Mouse (Mus musculus) layer of hippocampus, postnatal 10 days (tissue): ENCODE results near the gene Slc22a15. TPM values are rescaled to one million over a fixed set of nuclear protein-coding genes. Genes with fewer than 3 reads are reported as not detected.

ENCODE experiments used
- DNase-seq, 2 experiments: peaks; one replicate each; pipeline ENCODE4 v3.0.0; 2021; ENCODE audit warnings: low spot score in 2 of 2
- long read RNA-seq: library from polyadenylated mRNA; stranded (forward); transcript quantifications from one replicate; pipeline ENCODE4 v2.0.0, GENCODE M21; 2023
- total RNA-seq, 2 experiments: library from RNA; stranded (reverse); gene quantifications; 2 replicates each; pipeline ENCODE4 v1.2.3; 2021

Gene Slc22a15
- total RNA-seq: 10 to 100 TPM; 13.2 to 16.6 TPM
- long read RNA-seq, full-length matches to known transcripts: 2 of 4 reads
- long read RNA-seq, partial matches to known transcripts: 0 of 4 reads
- long read RNA-seq, other reads (novel, unspliced or antisense): 2 of 4 reads

DNA sequence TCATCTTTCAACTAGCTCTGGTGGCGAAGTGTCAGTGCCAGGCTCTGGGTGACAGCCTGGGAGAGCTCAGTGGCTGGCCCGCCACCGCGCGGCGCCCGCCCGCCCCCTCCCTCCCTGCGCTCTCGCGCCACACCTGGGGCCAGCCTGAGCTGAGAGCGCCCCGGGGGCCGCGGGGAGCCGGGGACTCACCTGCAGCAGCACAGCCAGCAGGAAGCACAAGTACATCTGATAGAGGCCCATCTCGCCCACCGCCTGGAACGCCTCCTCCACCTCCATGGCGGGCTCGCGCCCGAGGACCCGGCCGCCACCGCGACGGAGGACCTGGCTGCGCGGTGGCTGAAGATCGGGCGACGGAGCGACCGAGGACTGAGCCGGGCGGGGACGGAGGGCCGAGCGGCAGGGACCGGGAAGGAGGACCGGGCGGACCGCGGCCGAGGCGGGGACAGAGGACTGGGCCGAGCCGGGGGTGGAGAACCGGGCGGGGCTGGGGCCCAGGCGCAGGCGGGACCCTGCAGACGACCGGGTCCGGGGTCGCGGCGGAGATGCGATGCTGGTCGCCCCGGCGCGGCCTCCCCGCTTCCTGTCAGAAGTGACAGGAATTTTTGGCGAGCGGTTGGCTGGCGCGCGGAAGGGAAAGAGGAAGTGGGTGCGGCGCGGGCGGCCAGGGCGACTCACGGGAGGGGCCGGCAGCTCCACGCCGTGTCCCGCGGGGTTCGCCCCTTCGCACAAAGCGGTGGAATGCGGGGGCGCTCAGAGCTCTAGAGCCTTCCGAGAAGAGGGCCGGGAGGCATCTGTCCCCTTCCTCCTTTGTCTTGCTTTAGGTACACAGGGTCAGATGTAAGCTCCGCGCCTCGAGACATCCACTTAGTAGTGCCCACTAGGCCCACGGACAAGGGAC, at the start of gene Slc22a15:
Gene Slc22a15 (minus strand): TSS at position 611 of the 898 bp plus-strand sequence.
- DNase-seq: peak; percentile 53 to 69

DNA sequence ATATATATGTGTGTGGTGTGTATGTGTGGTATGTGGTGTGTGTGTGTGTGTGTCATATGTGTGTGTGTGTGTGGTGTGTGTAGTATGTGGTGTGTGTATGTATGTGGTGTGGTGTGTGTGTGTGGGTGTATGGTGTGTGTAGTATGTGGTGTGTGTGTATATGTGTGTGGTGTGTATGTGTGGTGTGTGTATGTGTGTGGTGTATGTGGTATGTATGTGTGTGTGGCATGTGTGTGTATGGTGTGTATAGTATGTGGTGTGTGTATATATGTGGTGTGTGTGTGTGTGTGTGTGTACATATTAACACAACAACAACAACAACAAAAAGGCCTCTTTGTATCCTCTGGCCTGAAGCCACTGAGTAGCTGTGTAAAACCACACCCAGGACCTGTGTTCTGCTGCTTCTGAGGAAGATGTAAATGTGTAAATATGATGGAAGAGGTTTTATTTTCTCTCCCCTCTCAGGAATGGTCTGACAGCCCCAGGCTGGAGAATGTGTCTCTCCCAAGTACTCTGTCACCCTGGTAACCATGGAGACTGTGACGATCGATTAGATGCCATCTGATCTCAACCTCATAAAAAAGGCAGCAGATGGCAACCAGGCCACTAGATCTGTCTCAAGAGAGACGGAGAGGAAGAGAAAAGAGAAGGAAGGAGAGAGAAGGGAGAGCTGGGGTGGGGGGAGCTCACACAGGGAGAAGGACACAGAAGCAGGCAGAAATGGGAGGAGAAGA, 42.7 kb upstream of the Slc22a15 start:
- DNase-seq: no peak

DNA sequence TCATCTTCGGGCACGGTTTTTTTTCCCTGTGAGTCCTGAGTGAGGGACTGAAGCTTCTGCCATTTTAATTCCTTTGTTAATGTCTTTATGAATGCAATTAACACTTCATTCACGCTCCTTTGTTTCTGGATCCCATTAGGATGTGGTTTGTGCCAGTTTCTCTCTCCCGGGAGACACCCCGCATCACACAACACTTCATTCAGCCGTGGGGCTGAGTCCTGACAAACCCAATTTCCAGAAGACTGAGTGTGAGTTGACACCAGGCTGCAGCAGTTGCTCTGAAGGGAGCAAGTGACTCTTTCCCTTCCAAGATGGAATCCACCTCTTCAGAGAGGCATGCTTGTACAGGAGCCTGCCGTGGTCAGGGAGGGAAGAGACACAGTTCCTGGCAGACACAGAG, 40.1 kb upstream of the Slc22a15 start:
- DNase-seq: no peak

DNA sequence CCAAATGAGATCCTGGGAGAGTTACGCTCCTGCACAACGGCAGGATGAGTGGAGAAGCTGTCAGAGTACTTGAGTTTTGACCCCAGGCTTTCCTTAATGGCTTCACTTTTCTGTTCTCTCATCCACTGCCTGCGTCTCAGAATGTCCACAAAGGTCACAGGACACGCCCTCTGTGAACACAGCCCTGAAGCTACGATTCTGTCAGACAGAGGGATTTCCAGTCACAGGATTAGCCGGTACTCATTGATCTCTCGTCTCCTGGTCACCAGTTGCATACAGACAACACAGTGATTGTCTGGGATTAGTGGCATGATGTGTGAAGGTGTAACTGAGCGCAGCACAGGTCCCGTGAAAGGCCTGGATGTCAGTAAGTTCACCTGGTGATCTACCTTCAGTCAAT, 39.2 kb upstream of the Slc22a15 start:
- no peak for DNase-seq

DNA sequence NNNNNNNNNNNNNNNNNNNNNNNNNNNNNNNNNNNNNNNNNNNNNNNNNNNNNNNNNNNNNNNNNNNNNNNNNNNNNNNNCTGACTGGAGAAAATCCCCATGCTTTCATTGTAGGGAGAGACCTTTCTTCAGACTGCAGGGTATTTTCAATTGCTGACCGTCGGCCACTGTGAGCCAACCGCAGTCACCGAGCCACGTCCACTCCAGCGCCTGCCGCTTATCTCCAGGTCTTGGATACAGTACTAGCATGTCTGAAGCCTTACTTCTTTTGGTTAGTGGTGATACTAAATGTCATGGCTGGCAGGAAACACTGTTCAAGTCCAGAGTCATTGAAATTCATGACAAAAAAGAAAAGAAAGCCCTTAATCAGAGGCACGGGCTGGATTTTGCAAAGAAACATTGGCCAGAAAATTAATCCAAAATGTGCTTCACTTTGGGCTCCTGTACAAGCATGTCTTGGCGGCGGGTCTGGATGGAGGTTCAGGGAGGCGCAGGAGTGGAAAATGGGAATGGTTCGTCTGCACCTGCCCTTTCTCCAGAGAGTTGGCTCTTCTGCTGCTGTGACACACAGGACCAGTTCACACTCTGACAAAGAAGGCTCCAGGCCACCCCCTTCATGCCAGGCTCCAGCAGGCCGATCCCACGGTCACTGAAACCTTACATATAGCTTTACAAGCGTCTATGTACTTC, 37.0 kb upstream of the Slc22a15 start:
- DNase-seq: no peak

DNA sequence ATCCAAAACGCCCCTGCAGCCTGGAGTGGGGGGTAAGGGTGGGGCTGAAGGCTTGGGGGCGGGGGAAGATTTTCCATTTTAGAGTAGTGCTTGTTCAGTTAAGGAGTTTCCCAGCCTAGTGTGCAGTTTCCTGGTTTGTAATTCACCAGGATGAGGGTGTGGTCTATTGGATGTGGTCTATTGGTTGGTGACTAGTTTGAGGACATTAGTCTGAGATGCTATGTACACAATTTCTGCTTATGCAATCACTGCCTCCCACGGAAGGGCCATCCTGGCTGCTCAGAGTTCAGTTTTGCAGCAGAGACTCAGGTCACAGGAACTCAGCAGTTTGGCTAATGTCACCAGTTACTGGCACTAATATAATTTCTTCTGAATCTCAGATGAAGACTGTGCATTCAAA, 33.8 kb upstream of the Slc22a15 start:
- no peak for DNase-seq

DNA sequence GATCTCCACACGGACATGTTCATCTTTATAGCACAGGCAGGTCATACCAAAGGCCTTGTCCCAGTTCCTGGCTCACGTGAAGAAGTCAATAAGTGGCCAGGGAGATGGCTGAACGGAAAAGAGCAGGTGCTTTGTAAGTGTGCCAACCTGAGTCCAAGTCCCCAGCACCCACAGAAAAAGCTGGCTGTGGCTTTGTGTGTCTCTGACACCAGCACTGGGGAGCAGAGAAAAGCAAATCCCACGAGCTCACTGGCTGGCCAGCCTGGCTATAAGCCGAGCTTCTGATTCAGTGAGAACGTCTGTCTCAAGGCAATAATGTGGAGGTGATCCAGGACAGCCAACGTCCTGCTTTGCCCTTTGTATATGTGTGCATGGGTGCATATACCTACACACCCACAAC, 29.3 kb upstream of the Slc22a15 start:
- DNase-seq: peak in 1 of 2 experiments; percentile 22

DNA sequence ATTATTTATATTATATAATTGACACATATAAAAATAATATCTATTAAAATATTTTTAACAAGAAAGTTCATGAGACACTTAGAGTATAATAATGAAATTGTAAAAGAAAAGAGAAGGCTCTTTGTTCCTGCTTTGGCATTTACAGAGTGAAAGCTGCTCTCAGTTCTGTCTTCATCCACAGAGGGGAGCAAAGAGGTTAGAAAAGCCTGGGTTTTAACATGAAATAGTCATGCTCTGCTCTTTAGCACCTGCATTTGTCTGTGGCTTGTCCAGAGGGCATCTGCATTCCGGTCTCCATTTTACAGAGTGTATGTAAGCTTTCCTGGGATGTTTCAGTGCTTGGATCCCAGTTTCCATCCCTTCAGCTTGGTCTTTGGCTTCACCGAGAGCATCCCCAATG, 28.3 kb upstream of the Slc22a15 start:
- no peak for DNase-seq

DNA sequence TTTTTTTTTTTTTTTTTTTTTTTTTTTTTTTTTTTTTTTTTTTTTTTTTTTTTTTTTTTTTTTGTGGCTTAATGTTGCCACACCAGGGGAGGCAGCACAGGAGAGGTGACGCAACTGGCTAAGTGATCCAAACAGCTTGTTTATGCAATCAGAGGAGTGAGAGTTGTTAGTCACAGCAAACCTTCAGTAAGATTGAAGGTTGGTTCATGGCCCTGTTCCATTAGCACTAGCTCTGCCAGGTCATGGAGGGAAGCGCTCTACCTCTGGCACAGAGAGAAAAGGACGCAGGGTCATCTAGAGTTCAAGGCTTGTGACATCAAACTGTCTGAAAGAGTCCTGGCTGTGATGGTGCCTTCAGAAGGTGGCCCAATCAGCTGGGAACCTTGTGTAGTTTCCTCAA, 24.3 kb upstream of the Slc22a15 start:
- DNase-seq: no peak

DNA sequence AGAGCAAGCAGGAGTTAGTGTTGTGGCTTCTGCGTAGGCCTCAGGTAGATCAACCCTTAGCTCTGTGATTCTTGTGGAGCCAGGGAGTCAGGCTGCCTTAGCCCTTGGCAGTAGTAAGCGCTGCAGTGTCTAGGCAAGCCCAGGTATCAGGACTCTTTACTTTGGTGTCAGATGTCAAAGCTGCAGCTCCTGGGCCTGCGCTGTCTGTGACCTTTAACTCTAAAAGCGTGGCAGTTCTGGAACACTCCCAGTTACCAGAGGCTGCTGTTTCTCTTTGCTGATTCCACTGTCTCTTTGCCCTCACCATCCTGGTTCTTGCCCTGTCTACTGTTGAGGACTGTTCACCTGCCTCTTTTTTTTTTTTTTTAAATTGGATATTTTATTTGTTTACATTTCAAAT, 23.0 kb upstream of the Slc22a15 start:
- no peak for DNase-seq

DNA sequence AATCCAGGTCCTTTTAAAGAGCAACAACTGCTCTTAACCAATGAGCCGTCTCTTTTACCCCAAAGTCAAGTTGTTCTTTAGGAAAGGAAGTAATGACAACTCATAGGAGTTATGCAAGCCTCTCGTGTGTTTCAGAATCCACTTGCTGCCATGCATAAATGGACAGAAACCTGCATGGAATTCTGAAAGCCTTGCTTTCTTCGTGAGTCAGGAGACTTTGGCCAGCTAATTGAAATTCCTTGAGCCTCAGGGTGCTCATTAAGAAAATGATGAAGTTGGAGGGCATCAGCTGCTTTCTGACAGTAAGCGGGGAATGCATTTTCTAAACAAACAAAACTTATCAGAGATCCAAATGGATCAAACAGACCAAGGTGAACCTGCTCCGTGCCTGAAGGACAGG, 21.0 kb upstream of the Slc22a15 start:
- DNase-seq: no peak

DNA sequence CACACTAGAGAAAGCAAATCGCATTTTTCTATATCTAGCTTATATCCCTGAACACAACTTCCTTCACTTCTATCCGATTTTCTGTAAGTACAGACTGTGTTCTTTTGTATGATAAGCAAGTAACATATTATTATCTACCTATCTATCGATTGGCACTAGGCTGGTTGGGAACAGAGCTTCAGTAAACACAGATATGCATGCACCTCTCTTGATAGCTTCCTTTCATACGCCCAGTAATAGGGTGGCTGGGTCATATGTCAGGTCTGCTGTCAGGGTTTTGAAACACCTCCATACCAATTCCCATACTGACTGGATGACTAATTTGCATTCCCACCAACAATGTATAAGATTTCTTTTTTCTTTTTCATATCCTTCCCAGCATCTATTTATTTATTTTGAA, 16.2 kb upstream of the Slc22a15 start:
- no peak for DNase-seq

DNA sequence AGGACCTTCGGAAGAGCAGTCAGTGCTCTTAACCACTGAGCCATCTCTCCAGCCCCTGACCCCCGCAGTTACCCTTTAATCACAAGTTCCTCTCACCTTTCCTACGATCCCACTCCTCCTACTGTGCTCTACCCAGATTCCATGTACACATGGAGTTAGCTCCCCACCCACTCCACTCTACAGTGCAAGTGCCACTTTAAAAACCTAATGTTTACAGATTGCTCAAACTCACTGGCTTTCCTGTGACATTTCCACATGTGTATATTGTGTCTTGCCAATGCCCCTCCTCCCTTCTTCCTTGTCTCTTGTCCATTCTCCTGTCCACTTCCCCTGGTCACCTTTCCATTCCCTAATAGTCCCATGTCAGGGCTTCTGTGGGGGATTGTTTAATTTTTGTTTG, 15.6 kb upstream of the Slc22a15 start:
- DNase-seq: no peak

DNA sequence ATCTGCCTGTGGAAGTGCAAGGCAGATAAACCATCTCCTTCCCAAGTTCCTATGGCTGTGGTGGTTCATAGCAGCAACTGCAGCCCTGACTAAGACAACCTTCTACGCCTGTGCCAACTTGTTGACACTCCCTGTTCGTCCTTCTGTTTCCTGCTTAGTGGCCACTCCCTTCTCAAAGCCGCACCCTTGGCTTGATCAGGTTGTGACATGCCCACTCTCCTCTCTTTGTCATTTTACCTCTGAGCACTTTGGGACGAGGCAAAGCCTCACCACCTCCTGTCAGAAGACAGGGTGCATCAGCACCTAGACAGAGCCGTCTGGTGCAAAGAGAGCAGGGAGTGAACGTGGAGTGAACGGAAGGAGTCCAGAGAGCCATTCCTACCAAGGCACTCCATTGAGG, 14.9 kb upstream of the Slc22a15 start:
- DNase-seq: no peak

DNA sequence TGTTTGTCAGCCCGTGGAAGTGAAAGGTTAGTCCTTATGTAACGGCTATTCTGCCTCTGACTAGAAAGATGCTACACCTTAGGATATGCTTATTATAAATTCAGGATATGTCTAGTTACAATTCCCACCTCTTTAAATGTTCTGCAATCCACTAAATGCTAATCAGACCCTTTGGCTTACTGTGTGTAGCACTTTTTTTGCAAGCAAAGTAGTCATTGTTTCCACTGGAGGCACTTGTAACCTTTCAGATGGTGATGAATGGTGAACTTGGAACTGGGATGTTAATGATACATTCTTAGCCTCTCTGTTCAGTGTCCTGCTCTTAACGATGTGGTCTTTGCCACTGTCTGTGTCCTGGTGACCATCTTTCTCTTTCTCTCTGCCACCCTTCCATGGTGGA, 12.1 kb upstream of the Slc22a15 start:
- DNase-seq: no peak

DNA sequence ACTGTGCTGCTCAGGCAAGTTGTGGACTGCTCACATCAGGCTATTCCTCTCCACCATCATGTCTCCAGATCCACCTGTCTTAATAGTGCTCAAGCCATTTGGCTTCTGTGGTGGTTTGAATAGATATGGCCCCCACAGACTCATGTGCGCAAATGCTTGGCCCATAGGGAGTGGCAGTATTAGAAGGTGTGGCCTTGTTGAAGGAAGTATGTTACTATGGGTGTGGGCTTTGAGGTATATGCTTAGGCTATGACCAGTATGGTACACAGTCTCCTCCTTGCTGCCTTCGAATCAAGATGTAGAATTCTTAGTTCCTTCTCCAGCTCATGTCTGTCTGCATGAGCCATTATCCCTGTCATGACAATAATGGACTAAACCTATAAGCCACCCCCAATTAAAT, 9.6 kb upstream of the Slc22a15 start:
- DNase-seq: no peak

DNA sequence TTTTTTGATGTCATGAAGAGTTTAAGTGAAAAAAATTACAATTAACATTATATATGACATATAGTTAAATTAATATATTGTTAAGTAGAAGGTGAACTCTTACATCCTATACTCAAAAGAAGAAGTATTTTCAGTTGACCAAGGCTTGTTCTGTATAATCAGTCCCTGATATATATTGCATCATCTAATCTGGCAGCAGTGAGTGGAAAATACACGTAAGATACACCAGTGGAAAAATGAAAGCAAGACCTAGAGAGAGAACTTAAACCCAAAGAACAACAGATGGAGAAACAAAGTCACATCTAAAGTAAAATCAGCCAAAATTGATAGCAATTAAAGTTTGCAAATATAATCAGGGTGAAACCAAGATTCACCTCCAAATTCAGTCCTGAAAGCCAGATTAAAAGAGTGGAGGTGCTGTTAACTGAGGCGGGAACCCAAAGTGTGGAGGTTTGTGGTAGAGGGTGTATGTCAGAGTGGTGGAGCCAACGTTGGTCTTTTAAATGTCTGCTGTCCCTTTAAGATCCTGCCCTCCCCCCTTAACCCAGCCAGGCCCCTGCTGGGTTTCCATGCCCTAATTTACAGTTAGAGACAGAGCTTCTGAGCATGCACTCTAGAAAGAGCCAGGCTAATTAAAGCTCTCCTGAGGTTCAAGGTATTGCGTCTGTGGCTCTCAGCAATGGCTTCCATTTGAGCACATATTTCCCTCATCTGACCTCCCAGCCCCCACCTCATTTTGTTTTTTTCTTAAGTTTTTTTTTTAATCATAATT, 5.0 kb upstream of the Slc22a15 start:
- DNase-seq: no peak

DNA sequence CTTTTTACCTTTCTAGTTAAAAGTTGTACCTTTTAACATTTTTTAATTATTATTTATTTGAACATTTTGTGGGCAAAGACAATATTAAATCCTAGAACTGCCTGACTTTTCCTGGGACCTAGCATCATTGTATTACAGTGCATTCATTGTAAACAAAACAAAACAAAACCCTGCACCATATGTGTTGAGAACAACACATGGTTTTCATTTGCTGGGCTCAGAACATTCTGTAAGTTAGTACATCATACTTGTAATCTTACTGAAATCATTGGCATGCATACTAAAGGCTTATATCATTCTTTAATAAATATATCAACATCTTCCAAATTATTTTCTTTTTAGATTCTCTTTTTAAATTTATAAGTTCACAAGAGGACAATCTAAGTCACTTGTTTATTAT, 2.4 kb upstream of the Slc22a15 start:
- DNase-seq: no peak

DNA sequence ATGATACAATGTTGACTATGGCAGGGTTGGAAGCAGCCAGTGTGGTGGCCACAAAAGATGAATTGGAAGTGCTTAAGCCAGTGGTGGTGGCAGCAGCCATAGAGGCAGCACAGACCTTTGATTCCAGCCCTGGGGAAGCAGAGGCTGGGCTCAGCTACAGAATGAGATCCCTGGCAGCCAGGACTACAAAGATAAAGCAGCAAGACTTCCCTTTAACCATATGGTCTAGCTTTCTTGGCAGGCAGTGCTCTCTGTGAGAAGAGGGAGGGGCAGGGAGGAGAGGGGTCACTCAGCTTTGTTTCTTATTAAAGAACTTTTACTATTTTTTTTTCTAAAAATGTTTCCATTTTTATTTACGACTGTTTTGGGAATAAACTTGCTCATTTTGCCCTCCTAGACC, 1.4 kb upstream of the Slc22a15 start:
- no peak for DNase-seq

DNA sequence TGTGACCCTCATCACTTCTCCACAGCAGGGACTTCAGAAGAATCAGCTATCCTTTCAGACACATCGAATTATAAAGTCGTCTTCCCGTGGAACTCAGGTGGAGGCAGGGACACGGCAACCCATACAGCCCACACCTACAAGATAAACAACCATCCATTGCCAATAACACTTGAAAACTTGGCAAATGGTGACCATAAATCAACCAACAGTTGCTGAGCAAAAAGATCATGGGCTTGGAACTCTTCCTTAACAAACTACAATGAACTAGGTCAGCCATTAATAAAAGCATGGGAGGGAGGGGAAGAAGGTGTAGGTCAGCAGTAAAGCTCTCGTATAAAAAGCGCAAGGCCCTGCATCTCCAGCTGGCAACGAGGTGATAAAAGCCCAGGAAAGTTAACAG, 1.9 kb downstream of the Slc22a15 start:
- DNase-seq: no peak

DNA sequence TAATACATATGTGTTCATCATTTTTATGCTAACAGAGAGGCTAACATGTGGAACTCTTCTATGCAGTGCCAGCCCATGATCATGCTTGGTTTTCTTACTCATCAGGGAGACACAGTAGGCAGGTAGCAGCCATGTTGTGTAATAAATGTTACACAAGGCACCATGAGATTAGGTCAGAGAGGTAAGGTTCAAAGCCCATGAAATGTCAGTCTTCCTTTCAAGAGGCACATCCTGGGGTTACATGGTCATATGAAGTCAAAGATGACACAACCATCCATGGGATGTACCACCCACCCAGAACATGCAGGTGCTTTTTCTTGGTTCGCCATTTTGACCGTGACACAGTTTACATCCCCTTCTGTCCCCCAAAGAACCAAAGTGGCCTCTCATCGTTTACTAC, 5.7 kb downstream of the Slc22a15 start:
- DNase-seq: no peak
